Mouse (Mus musculus) lung, adult 2 months (tissue): ENCODE results near the gene H2afy2.

Experiments used
- CTCF ChIP-seq: fragments of 200-500 bp; IDR thresholded peaks from 2 replicates; pipeline ENCODE4 v1.5.1; 2011; ENCODE audit warnings: mild to moderate bottlenecking, low read length, control low read depth; ENCODE audit not compliant: insufficient read depth
- POLR2A ChIP-seq: fragments of 200-500 bp; IDR thresholded peaks from 2 replicates; pipeline ENCODE4 v1.6.1; 2011; ENCODE audit warnings: low read depth, mild to moderate bottlenecking, control low read depth, low read length, borderline replicate concordance; ENCODE audit errors: extremely low read depth

DNA sequence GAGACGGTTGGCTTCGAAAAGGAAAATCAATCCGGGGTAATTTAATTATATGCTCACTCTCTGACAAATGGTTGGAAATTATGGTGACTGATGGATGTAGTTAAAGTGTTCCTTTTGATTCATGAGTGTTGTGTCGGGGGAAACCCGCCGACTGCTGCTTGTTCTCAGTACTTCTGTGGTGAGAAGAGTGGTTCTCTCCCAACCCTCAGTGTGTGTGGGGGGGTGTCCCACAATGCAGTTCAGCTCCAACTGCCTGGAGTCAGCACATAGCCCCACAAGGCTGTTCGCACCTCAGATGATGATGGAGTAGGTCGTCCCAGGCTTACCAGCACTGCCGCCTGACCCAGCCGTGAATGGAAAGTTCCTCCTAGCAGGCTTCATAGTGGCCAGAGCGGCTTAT lies 54.8 kb downstream of the H2afy2 start:
- no peak for TF ChIP-seq CTCF
- no peak for TF ChIP-seq POLR2A
